Mouse (Mus musculus): ENCODE results near the gene Prrc2a. TPM values are rescaled to one million over a fixed set of nuclear protein-coding genes. Genes with fewer than 3 reads are reported as not detected.

Gene Prrc2a
- polyA plus RNA-seq, 1 experiment from 2014 or later, result 51.5 TPM

DNA sequence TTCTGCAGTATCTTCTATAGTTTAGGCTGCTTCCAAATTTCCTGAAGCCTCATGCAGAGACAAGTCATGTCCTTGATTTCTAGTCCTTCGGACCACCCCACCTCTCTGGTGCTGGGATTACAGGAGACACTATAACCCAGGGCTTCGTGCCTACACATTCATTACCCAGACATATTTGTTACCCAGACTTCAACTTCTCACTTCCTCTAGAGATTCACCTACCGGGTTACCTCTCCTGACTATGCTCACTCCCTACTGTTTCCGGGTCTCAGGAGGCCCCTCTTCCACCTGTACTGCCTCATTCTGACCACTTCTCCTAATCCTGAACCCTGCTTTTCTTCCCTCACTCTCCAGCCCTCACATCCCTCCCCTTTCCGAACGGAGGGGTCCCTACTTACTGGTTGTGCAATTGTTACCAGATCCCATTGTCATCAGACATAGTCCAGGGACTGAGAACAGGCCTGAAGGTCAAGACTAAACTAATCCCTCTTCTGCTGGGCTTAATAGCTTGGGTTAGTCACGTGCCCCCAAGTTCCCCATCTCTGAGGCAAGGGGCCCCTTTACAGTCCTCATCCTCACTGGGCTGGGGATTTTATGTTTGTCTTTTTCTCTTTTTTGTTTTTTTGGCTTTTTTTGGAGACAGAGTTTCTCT lies 23.4 kb upstream of the Prrc2a start, which contains the start of gene Lst1:
Gene Lst1, minus strand, starts transcription at position 481 of the 652 bp plus-strand sequence.
- H3K9ac ChIP-seq, result 0 out of 2 replicates have a peak within 1 kb of the TSS, but pooled peaks have one; percentile 2
- WGBS (ENCODE audit: insufficient replicate concordance), result 34% methylated on average over 7 of the region's 7 CpGs
- no peak for ATAC-seq (ENCODE audit: low read depth)

DNA sequence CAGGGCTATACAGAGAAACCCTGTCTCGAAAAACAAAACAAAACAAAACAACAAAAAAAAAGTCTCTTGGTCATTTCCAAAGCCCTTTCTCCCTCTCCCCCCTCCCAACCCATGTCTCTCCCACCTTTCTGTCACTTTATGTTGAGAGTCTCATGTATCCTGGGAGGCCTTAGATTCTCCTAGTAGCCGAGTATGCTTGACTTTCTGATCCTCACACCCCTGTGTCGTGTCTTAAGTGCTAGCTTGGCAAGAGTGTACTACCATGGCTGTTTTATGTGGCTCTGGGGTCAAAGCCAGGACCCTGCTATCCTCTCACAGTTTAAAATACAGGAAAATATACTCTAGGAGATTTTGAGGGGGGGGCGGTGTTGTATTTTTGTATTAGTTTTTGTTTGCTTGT lies 22.6 kb upstream of the Prrc2a start:
- H3K36me3 ChIP-seq, result no peaks in the 10 kb centered on the region
- peak overlapping the region; percentile 73 for H3K27ac ChIP-seq
- 52% methylated on average over 4 of the region's 4 CpGs for WGBS (ENCODE audit: insufficient replicate concordance)
- ATAC-seq (ENCODE audit: low read depth) (no peak), DNase-seq (no peak)
- H3K27me3 ChIP-seq, result no peaks in the 10 kb centered on the region
- peak overlapping the region; percentile 11 for H3K4me2 ChIP-seq
- H3K4me1 ChIP-seq (replicated peaks), result peaks cover 33% of the 10 kb centered on the region
- no peak overlapping the region for H3K9ac ChIP-seq
- no peaks in the 10 kb centered on the region for H3K9me3 ChIP-seq (replicated peaks)
- H3K4me3 ChIP-seq (replicated peaks), result peak overlapping the region; percentile 19

More for the DNA sequence above, 23.4 kb upstream of the Prrc2a start, which contains the start of gene Lst1:
- H3K27ac ChIP-seq, result peak within 1 kb of the TSS; percentile 76
- DNase-seq, result no peak
- H3K27me3 ChIP-seq, result no peaks in the 10 kb centered on the region
- H3K4me3 ChIP-seq (replicated peaks), result peak within 1 kb of the TSS; percentile 19
- H3K4me2 ChIP-seq, result peak within 1 kb of the TSS; percentile 11
- H3K9me3 ChIP-seq (replicated peaks), result no peaks in the 10 kb centered on the region
- H3K4me1 ChIP-seq (replicated peaks), result peaks cover 33% of the 10 kb centered on the region
- no peaks in the 10 kb centered on the region for H3K36me3 ChIP-seq

DNA sequence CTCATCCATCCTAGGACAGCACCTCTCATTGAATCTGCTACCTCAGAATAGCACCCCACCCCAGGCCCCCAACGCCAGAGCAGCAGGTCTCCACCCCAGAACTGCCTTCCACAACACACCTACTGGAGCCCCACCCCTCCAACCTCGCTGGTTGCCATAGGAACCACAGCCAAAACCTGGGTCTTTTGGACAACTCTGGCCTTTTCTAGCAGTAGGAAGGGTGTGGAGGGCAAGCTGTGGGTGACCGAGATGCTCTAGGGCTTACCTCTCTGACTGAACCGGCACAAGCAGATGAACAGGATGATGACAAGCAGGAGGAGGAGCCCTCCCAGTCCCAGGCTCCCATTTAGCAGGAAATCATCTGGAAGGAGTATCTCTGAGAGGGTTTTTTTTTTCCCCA lies 22.0 kb upstream of the Prrc2a start:
- Histone ChIP-seq H3K27ac (peak overlapping the region; percentile 58), H3K27me3 (no peaks in the 10 kb centered on the region), H3K4me3 (replicated peaks) (peak overlapping the region; percentile 55), H3K4me2 (peak overlapping the region; percentile 67), H3K4me1 (replicated peaks) (peaks cover 33% of the 10 kb centered on the region), H3K36me3 (no peaks in the 10 kb centered on the region), H3K9ac (0 out of 2 replicates have a peak overlapping the region, but pooled peaks have one; percentile 53), H3K9me3 (replicated peaks) (no peaks in the 10 kb centered on the region)
- WGBS (ENCODE audit: insufficient replicate concordance), result 3% methylated on average over 4 of the region's 4 CpGs
- DNase-seq (no peak), ATAC-seq (ENCODE audit: low read depth) (no peak)

DNA sequence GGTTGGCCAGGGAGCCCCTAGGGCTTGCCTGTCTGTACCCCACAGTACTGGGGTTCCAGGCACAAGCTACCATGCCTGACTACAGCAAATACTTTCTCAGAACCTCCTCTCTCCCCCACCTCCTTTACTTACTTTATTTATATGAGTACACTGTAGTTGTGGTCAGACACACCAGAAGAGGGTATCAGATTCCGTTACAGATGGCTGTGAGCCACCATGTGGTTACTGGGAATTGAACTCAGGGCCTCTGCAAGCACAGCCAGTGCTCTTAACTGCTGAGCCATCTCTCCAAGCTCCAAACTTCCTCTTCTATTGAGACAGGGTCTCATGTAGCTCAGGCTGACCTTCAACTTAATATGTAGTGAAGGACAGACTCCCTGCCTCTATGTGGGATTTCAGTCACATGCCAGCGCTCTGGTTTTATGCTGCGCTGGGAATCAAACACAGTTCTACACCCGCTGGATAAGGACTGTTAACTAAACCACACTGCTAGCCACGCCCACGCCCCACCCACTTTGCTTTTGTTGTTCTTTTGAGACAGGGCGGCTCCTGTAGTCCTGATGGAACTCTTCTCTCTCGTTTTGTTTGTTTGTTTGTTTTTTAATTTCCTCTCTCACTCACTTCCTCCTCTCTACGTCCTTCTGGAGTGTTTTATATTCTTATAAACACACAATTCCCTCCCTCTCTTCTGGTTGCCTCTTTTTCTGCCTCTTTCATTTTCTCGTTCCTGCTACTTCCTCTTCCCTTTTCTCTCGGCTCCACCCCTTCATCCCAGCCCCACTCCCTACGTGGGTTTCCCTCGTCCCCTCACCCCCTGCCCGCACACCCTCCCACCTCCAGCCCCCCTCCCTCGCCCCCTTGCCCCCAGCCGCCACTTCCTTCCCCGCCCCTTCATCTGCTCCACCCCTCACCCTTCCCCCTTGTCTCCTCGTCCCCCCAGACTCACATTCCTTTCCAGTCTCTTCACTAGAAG lies 21.2 kb upstream of the Prrc2a start:
- Histone ChIP-seq H3K27me3 (no peaks in the 10 kb centered on the region), H3K4me1 (replicated peaks) (peaks cover 33% of the 10 kb centered on the region), H3K4me2 (peak overlapping the region; percentile 67), H3K9me3 (replicated peaks) (no peaks in the 10 kb centered on the region), H3K9ac (peak overlapping the region; percentile 53; the same call in 1 of the 2 replicates), H3K36me3 (no peaks in the 10 kb centered on the region), H3K4me3 (replicated peaks) (peak overlapping the region; percentile 55), H3K27ac (peak overlapping the region; percentile 58)
- DNase-seq (peak; percentile 77), ATAC-seq (ENCODE audit: low read depth) (peak; percentile 59)
- under 1% methylated on average over 17 of the region's 18 CpGs for WGBS (ENCODE audit: insufficient replicate concordance)

DNA sequence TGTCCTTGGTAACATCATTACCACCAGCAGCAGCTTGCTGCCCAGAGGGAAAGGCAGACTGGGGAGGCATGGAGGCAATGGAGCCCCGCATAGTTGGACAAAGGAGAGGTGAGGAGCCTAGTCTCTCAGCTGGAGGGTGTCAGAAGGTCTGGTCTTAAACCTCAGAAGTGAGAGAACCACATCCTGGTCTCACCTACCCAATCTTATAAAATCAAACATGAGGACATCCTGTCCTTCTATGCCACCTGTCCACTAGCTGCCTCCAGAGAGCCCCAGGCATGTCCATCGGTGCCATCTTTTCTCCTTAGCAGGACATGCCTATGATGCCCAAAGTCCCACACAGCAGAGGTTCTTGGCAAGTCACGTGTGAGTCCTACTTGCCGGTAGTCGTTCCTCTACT lies 15.4 kb upstream of the Prrc2a start:
- Histone ChIP-seq H3K27ac (no peak overlapping the region), H3K9ac (no peak overlapping the region), H3K4me1 (replicated peaks) (peaks cover 2% of the 10 kb centered on the region; the same call in 1 of the 2 replicates), H3K36me3 (no peaks in the 10 kb centered on the region), H3K27me3 (no peaks in the 10 kb centered on the region), H3K4me2 (no peak overlapping the region), H3K4me3 (replicated peaks) (no peak overlapping the region), H3K9me3 (replicated peaks) (no peaks in the 10 kb centered on the region)
- no peak for ATAC-seq (ENCODE audit: low read depth)
- no peak for DNase-seq
- WGBS (ENCODE audit: insufficient replicate concordance), result 72% methylated on average over 5 of the region's 5 CpGs

DNA sequence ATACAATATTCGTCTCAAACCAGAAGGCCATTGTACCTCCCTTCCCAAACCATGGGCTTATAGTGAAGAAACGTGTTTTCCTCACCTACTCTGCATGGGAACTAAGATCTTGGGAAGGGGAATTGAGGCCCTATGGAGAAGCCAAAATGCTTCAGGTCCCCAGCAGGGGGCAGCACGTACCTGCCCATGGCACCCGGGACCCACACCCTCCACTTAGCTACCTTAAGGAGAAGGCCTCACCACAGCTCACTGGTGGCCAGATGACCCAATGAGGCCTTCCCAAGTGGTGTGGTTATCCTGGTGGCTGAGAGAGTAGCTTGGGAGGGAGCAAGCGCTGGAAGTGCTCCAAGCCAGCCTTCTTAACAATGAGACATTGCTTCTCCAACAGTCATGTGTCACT lies 13.8 kb upstream of the Prrc2a start:
- 0 out of 2 replicates have a peak, but pooled peaks have one; percentile 45 for ATAC-seq (ENCODE audit: low read depth)
- H3K4me2 ChIP-seq, result no peak overlapping the region
- 9% methylated on average over 5 of the region's 5 CpGs for WGBS (ENCODE audit: insufficient replicate concordance)
- H3K36me3 ChIP-seq, result no peaks in the 10 kb centered on the region
- no peak overlapping the region for H3K9ac ChIP-seq
- no peak overlapping the region for H3K27ac ChIP-seq
- H3K4me1 ChIP-seq (replicated peaks), result no peaks in the 10 kb centered on the region; the same call in 1 of the 2 replicates
- no peaks in the 10 kb centered on the region for H3K27me3 ChIP-seq
- no peaks in the 10 kb centered on the region for H3K9me3 ChIP-seq (replicated peaks)
- DNase-seq, result peak; percentile 52
- H3K4me3 ChIP-seq (replicated peaks), result no peak overlapping the region

DNA sequence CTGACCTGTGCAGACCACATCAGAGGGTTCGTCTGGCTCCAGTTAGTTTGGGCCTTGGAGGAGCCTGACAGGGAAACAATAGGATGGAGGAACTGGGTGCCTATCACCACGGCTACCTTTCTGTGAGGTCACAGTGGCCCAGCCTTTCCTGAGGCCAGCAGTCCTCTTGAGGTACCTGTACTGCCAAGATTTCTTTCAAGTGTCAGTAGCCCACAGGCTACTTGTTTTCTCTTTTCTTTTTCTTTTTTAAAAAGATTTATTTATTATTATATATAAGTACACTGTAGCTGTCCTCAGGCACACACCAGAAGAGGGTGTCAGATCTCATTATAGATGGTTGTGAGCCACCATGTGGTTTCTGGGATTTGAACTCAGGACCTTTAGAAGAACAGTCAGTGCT lies 11.3 kb upstream of the Prrc2a start, which contains the start of gene Aif1:
Gene Aif1, minus strand, starts transcription at position 101 of the 400 bp plus-strand sequence.
- Histone ChIP-seq H3K9ac (no peak within 1 kb of the TSS), H3K27ac (no peak within 1 kb of the TSS), H3K4me3 (replicated peaks) (no peak within 1 kb of the TSS), H3K4me2 (no peak within 1 kb of the TSS), H3K9me3 (replicated peaks) (no peaks in the 10 kb centered on the region), H3K4me1 (replicated peaks) (no peaks in the 10 kb centered on the region; the same call in 1 of the 2 replicates), H3K36me3 (no peaks in the 10 kb centered on the region), H3K27me3 (no peaks in the 10 kb centered on the region)
- ATAC-seq (ENCODE audit: low read depth), result no peak
- 58% methylated on average over 2 of the region's 2 CpGs for WGBS (ENCODE audit: insufficient replicate concordance)
- DNase-seq, result no peak

DNA sequence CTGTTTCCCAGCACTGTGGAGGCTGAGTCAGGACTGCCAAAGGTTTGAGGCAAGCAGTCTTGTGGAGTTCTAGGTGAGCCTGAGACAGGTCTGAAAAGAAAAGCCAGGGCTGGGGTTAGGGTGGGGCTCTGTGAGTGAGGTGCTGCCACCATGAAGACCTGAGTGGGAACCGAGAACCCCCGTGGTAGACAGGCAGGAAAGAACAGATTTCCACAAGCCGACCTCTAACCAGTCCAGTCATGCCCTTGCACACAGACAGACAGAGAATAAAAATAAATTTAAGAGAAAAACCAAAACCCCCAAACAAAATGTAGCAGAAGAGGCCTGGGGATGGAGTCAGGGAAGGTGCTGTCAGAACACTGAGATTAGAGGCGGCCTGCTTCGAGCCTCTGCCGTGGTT lies 10.7 kb upstream of the Prrc2a start:
- H3K4me1 ChIP-seq (replicated peaks), result no peaks in the 10 kb centered on the region; the same call in 1 of the 2 replicates
- no peak overlapping the region for H3K27ac ChIP-seq
- no peaks in the 10 kb centered on the region for H3K9me3 ChIP-seq (replicated peaks)
- H3K4me3 ChIP-seq (replicated peaks), result no peak overlapping the region
- no peaks in the 10 kb centered on the region for H3K27me3 ChIP-seq
- 67% methylated on average over 6 of the region's 6 CpGs for WGBS (ENCODE audit: insufficient replicate concordance)
- no peaks in the 10 kb centered on the region for H3K36me3 ChIP-seq
- DNase-seq (no peak), ATAC-seq (ENCODE audit: low read depth) (no peak)
- H3K4me2 ChIP-seq, result no peak overlapping the region
- no peak overlapping the region for H3K9ac ChIP-seq

DNA sequence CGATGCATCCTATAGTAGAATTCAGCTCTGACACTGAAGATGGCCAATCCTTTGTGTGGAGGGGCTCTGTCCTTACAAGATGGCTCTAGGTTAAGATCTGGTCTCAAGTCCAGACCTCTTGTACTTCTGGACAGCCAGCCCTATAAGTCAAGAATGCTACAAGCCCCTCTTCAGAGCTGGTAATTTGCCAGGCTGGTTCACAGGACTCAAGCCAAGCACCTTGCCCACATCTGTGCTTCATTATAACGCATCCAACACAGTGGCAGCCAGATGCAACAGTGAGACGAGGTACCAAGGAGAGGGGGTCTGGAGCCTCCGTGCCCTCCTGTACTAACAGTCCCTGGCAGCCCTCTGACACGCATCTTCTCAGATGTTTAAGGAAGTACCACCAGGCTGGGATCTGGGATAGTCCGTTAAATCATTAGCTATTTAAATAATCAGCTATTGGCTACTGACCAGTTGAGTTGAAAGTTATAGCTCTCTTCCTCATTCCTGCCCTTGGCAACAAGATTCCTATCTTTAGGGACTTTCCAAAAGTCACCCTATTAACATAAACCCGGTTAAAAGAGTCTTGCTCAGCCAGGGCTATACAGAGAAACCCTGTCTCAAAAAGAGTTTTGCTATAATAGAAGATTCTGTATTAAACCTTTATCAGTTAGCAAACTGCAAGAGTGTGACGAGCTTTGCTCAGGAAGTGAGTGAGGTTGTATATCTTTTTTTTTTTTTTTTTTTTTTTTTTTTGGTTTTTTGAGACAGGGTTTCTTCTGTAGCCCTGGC lies 9.7 kb upstream of the Prrc2a start:
- no peak for DNase-seq
- no peaks in the 10 kb centered on the region; the same call in 1 of the 2 replicates for H3K4me1 ChIP-seq (replicated peaks)
- no peak overlapping the region for H3K4me2 ChIP-seq
- H3K36me3 ChIP-seq, result no peaks in the 10 kb centered on the region
- 50% methylated on average over 8 of the region's 8 CpGs for WGBS (ENCODE audit: insufficient replicate concordance)
- H3K9me3 ChIP-seq (replicated peaks), result no peaks in the 10 kb centered on the region
- H3K27me3 ChIP-seq, result no peaks in the 10 kb centered on the region
- H3K27ac ChIP-seq, result no peak overlapping the region
- H3K4me3 ChIP-seq (replicated peaks), result no peak overlapping the region
- no peak overlapping the region for H3K9ac ChIP-seq
- ATAC-seq (ENCODE audit: low read depth), result no peak

DNA sequence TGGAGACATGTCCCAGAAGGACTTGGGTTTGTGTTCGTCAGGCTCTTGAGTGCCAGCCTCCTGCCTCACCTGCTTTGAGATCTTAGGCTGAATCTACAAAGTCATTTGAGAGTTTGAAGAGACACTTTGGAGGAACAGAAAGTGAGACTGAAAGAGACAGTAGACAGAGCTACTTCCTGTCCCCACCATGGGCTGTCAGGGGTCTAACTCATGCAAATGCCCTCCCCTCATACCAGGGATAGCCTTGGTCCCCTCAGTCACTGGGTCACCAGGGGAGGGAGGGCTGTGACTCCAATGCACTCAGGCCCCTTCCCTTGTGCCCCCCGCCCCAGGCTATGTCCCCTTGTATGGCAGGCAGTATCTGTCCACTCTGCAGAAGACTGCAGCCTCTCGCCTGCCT lies 8.6 kb upstream of the Prrc2a start:
- H3K36me3 ChIP-seq, result no peaks in the 10 kb centered on the region
- ATAC-seq (ENCODE audit: low read depth) (no peak), DNase-seq (no peak)
- no peaks in the 10 kb centered on the region; the same call in 1 of the 2 replicates for H3K4me1 ChIP-seq (replicated peaks)
- no peak overlapping the region for H3K4me2 ChIP-seq
- H3K27me3 ChIP-seq, result no peaks in the 10 kb centered on the region
- H3K4me3 ChIP-seq (replicated peaks), result no peak overlapping the region
- 56% methylated on average over 3 of the region's 3 CpGs for WGBS (ENCODE audit: insufficient replicate concordance)
- H3K9me3 ChIP-seq (replicated peaks), result no peaks in the 10 kb centered on the region
- H3K27ac ChIP-seq, result no peak overlapping the region
- H3K9ac ChIP-seq, result no peak overlapping the region

Data from liver, embryonic 13.5 days (tissue).